Mouse (Mus musculus) lung, postnatal 0 days (tissue): Measurements from ENCODE around the gene Prkca. TPM values are rescaled to one million over a fixed set of nuclear protein-coding genes. Genes with fewer than 3 reads are reported as not detected.

Source experiments
- ATAC-seq: fragments of 200-750 bp; cut with Nextera tagmentation; 2 replicates; pipeline ENCODE4 v1.8.0; 2017; ENCODE audit warnings: moderate library complexity
- DNase-seq: peaks from one replicate; pipeline ENCODE4 v3.0.0-alpha.2; 2016; ENCODE audit warnings: low spot score
- H3K27ac ChIP-seq: fragments of 300-500 bp; sonication (generic); 2 replicates; pipeline ENCODE4 v1.5.1; 2014; ENCODE audit warnings: antibody characterized with exemption, mild to moderate bottlenecking, low read length, mixed read lengths
- H3K27me3 ChIP-seq: fragments of 300-500 bp; sonication (generic); replicated peaks from 2 replicates; pipeline ENCODE4 v1.6.1; 2014; ENCODE audit warnings: low read length, mixed read lengths; ENCODE audit not compliant: insufficient read depth
- H3K36me3 ChIP-seq: fragments of 300-500 bp; sonication (generic); 2 replicates; pipeline ENCODE4 v1.6.1; 2014; ENCODE audit warnings: low read length, mixed read lengths; ENCODE audit not compliant: insufficient read depth
- H3K4me1 ChIP-seq: fragments of 300-500 bp; sonication (generic); 2 replicates; pipeline ENCODE4 v1.6.1; 2014; ENCODE audit warnings: antibody characterized with exemption, low read depth, low read length, mixed read lengths; ENCODE audit not compliant: insufficient read depth
- H3K4me2 ChIP-seq: fragments of 300-500 bp; sonication (generic); replicated peaks from 2 replicates; pipeline ENCODE4 v1.6.1; 2014; ENCODE audit warnings: low read depth, mild to moderate bottlenecking, low read length, moderate library complexity, mixed read lengths
- H3K4me3 ChIP-seq: fragments of 300-500 bp; sonication (generic); 2 replicates; pipeline ENCODE4 v1.5.1; 2014; ENCODE audit warnings: low read depth, low read length
- H3K9ac ChIP-seq: fragments of 300-500 bp; sonication (generic); replicated peaks from 2 replicates; pipeline ENCODE4 v1.6.1; 2014; ENCODE audit warnings: low read depth, mild to moderate bottlenecking
- H3K9me3 ChIP-seq: fragments of 300-500 bp; sonication (generic); 2 replicates; pipeline ENCODE4 v1.6.1; 2016; ENCODE audit warnings: low read length, mixed read lengths
- CTCF ChIP-seq: IDR thresholded peaks from 2 replicates; pipeline ENCODE4 v1.5.1; 2016; ENCODE audit warnings: antibody characterized with exemption, mild to moderate bottlenecking
- EP300 ChIP-seq: IDR thresholded peaks from 2 replicates; pipeline ENCODE4 v1.6.1; 2016; ENCODE audit warnings: antibody characterized with exemption, mild to moderate bottlenecking, control low read depth
- WGBS: fragments of 180-500 bp; shearing (Covaris S2); extraction: QIAGEN DNeasy Blood & Tissue Kit; methylation state at CpG from one replicate; pipeline ENCODE4 v1.1.7; 2014; 5-methylcytosine and 5-hydroxymethylcytosine counted together
- polyA plus RNA-seq: library from polyadenylated mRNA; unstranded; fragments of >200 nt; fragmentation: Nextera tagmentation; extraction: Ambion mirVana; gene quantifications from 2 replicates; pipeline ENCODE4 v1.2.1, GENCODE M21; 2015

Gene Prkca
- polyA plus RNA-seq, 1 experiment from 2014 or later = 4.0 TPM

- Histone ChIP-seq H3K27me3 (no peaks in the 10 kb centered on the region), H3K4me2 (no peak overlapping the region), H3K4me1 (no peaks in the 10 kb centered on the region), H3K9me3 (no peaks in the 10 kb centered on the region), H3K27ac (no peak overlapping the region), H3K9ac (no peak overlapping the region), H3K4me3 (no peak overlapping the region), H3K36me3 (no peaks in the 10 kb centered on the region)
- WGBS = 47% methylated on average over 10 of the region's 10 CpGs
- peak; percentile 75 for DNase-seq
- ATAC-seq = peak; percentile 62
- TF ChIP-seq CTCF = peak; percentile 91
- TF ChIP-seq EP300 = no peak
These were observed 312.6 kb downstream of the Prkca start for GRCm38 (mm10) chr11:108030956-108031604.

GRCm38 (mm10) chr11:108029321-108029720 is 314.4 kb downstream of the Prkca start:
- DNase-seq (no peak), ATAC-seq (no peak)
- no peak for TF ChIP-seq EP300
- no peak for TF ChIP-seq CTCF
- Histone ChIP-seq H3K36me3 (no peaks in the 10 kb centered on the region), H3K27me3 (no peaks in the 10 kb centered on the region), H3K4me1 (no peaks in the 10 kb centered on the region), H3K9ac (no peak overlapping the region), H3K4me3 (no peak overlapping the region), H3K27ac (no peak overlapping the region), H3K9me3 (no peaks in the 10 kb centered on the region), H3K4me2 (no peak overlapping the region)
- WGBS = 90% methylated on average over 11 of the region's 11 CpGs

GRCm38 (mm10) chr11:108028398-108028797 is 315.3 kb downstream of the Prkca start:
- DNase-seq = peak; percentile 7
- H3K27ac ChIP-seq = no peak overlapping the region

GRCm38 (mm10) chr11:108025726-108026425 is 317.9 kb downstream of the Prkca start:
- DNase-seq (peak; percentile 88), ATAC-seq (peak; percentile 16; the same call in 1 of the 2 replicates)
- Histone ChIP-seq H3K9me3 (no peaks in the 10 kb centered on the region), H3K4me2 (no peak overlapping the region), H3K36me3 (no peaks in the 10 kb centered on the region), H3K4me3 (no peak overlapping the region), H3K27me3 (no peaks in the 10 kb centered on the region), H3K4me1 (peaks cover 7% of the 10 kb centered on the region; the same call in 1 of the 2 replicates), H3K27ac (peak overlapping the region; percentile 0; the same call in 1 of the 2 replicates), H3K9ac (no peak overlapping the region)
- WGBS = 41% methylated on average over 7 of the region's 7 CpGs
- TF ChIP-seq EP300 (peak; percentile 21; the same call in 1 of the 2 replicates), CTCF (peak; percentile 83)

More at GRCm38 (mm10) chr11:108028398-108028797, 315.3 kb downstream of the Prkca start:
- Histone ChIP-seq H3K9ac (no peak overlapping the region), H3K27me3 (no peaks in the 10 kb centered on the region), H3K36me3 (no peaks in the 10 kb centered on the region), H3K4me2 (no peak overlapping the region), H3K9me3 (no peaks in the 10 kb centered on the region), H3K4me3 (no peak overlapping the region), H3K4me1 (no peaks in the 10 kb centered on the region)
- 36% methylated on average over 12 of the region's 12 CpGs for WGBS
- 0 out of 2 replicates have a peak, but pooled peaks have one; percentile 18 for ATAC-seq
- TF ChIP-seq CTCF = no peak
- TF ChIP-seq EP300 = no peak

- H3K27ac ChIP-seq = peak overlapping the region; percentile 84
- H3K4me3 ChIP-seq = no peak overlapping the region
- peak; percentile 95 for TF ChIP-seq EP300
- TF ChIP-seq CTCF = no peak
- H3K9me3 ChIP-seq = no peaks in the 10 kb centered on the region
- no peaks in the 10 kb centered on the region for H3K36me3 ChIP-seq
- 28% methylated on average over 14 of the region's 14 CpGs for WGBS
- no peak overlapping the region for H3K9ac ChIP-seq
- peak; percentile 83 for ATAC-seq
- H3K27me3 ChIP-seq = no peaks in the 10 kb centered on the region
- H3K4me1 ChIP-seq = peaks cover 7% of the 10 kb centered on the region; the same call in 1 of the 2 replicates
- DNase-seq = peak; percentile 93
- no peak overlapping the region for H3K4me2 ChIP-seq
These were observed 320.5 kb downstream of the Prkca start for GRCm38 (mm10) chr11:108023188-108023587.

- 55% methylated on average over 3 of the region's 3 CpGs for WGBS
- H3K9ac ChIP-seq = no peak overlapping the region
- H3K4me2 ChIP-seq = no peak overlapping the region
- TF ChIP-seq EP300 (no peak), CTCF (no peak)
- H3K27me3 ChIP-seq = no peaks in the 10 kb centered on the region
- H3K4me1 ChIP-seq = peaks cover 7% of the 10 kb centered on the region; the same call in 1 of the 2 replicates
- peak overlapping the region; percentile 68; the same call in 1 of the 2 replicates for H3K27ac ChIP-seq
- DNase-seq (peak; percentile 71), ATAC-seq (peak; percentile 60)
- H3K36me3 ChIP-seq = no peaks in the 10 kb centered on the region
- no peaks in the 10 kb centered on the region for H3K9me3 ChIP-seq
- no peak overlapping the region for H3K4me3 ChIP-seq
These were observed 322.8 kb downstream of the Prkca start for GRCm38 (mm10) chr11:108020889-108021288.
